Mouse (Mus musculus) lung, adult 2 months (tissue): Measurements from ENCODE around the gene Rtraf.

Source experiments
- CTCF ChIP-seq: fragments of 200-500 bp; IDR thresholded peaks from 2 replicates; pipeline ENCODE4 v1.5.1; 2011; ENCODE audit warnings: mild to moderate bottlenecking, low read length, control low read depth; ENCODE audit not compliant: insufficient read depth
- POLR2A ChIP-seq: fragments of 200-500 bp; IDR thresholded peaks from 2 replicates; pipeline ENCODE4 v1.6.1; 2011; ENCODE audit warnings: low read depth, mild to moderate bottlenecking, control low read depth, low read length, borderline replicate concordance; ENCODE audit errors: extremely low read depth

- no peak for TF ChIP-seq POLR2A
- no peak for TF ChIP-seq CTCF
Measured at GRCm38 (mm10) chr14:19777365-19777764, 46.3 kb downstream of the Rtraf start.
